Comparison of ENCODE assay signal across 23 mouse cellular contexts in the genomic region with DNA sequence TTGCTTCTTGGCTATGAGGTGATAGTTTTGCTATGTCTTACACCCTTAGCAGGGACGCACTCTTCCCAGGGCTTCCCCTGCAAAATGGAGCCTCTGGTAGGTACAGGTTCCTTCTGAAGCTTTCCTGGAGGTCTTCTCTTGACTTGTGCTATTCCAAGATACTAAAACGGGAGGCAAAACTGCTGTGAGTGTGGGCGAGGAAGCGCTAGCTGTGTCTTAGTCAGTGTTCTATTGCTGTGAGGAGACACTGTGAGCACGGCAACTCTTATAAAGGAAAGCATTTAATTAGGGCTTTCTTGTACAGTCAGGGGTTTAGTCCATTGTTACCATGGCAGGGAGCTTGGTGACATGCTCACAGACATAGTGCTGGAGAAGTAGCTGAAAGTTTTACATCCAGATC.
DNase-seq lines count a peak whose midpoint lies in the region; TF ChIP-seq lines count a peak whose summit lies in the region.
"Had no signal": no experiment of that assay in that cellular context is flagged by ENCODE, and none has a peak within 500 bp of the region (broad histone marks: within the 10 kb centered on the region; RNA-seq: fewer than 3 reads in every experiment).

No protein-coding gene starts in this region.

- peak overlapping the region; percentile 57; the same call in 1 of the 2 replicates for H3K27ac ChIP-seq in left cerebral cortex, adult 2 months
- H3K27ac ChIP-seq: kidney, embryonic 15.5 days; limb, embryonic 10.5 days; limb, embryonic 15.5 days; liver, embryonic 13.5 days; macrophage; midbrain, embryonic 13.5 days; neural tube, embryonic 13.5 days had no signal

- no peak overlapping the region for H3K4me3 ChIP-seq in left cerebral cortex, adult 2 months
- H3K4me3 ChIP-seq: kidney, embryonic 15.5 days; limb, embryonic 10.5 days; limb, embryonic 15.5 days; liver, embryonic 13.5 days; midbrain, embryonic 13.5 days; neural tube, embryonic 13.5 days had no signal

- peak; percentile 17 to 35 for DNase-seq in left cerebral cortex, adult 2 months (ENCODE audit: extremely low spot score in 1 of 2, low spot score in 2 of 2)
- no peak for DNase-seq in left cerebral cortex, postnatal 4 days
- DNase-seq in brain, adult 2 months (ENCODE audit: low read depth, low spot score) = peak; percentile 91
- DNase-seq in frontal cortex, postnatal 36 days (ENCODE audit: low spot score in 2 of 2) = peak; percentile 34 to 61
- peak; percentile 55 to 75 for DNase-seq in right cerebral cortex, postnatal 36 days (ENCODE audit: low spot score in 2 of 2)
- no peak for DNase-seq in adrenal gland, adult (ENCODE audit: inconsistent age in 2 of 2, low spot score in 1 of 2)
- DNase-seq in heart, postnatal 14 days = no peak
- DNase-seq: adrenal gland, postnatal 25 days; cerebellum, adult 18-20 months; cerebellum, postnatal 10 days; gastrocnemius, postnatal 14 days; kidney, adult 18-20 months; kidney, postnatal 25 days; liver, embryonic 13.5 days; lung, adult 18-20 months; thymus, adult 18-20 months; thymus, postnatal 4 days had no signal

- intact Hi-C loops in left cerebral cortex, adult 2 months (cut with DNase I) = no loop called here
- intact Hi-C loops in left cerebral cortex, postnatal 4 days (cut with DNase I) = no loop called here
- intact Hi-C loops in heart, postnatal 14 days (cut with DNase I) = no loop called here

- no peak for TF ChIP-seq CTCF in left cerebral cortex, adult 2 months (IDR thresholded peaks at IDR 0.05)

Comparison
In these comparisons a context has a peak if more than half of its experiments do, and no peak if none do; other contexts are left out.
1. DNase-seq: peak in left cerebral cortex, adult 2 months (2 of 2), brain, adult 2 months (single experiment), frontal cortex, postnatal 36 days (2 of 2) and right cerebral cortex, postnatal 36 days (2 of 2); none in left cerebral cortex, postnatal 4 days (single experiment), adrenal gland, adult (0 of 2) and heart, postnatal 14 days (0 of 2).